ENCODE assay signal across 16 mouse cellular contexts in genomic region chr3:16071906-16072305, GRCm38 (mm10).
"Had no signal": no experiment of that assay in that cellular context is flagged by ENCODE, and none has a peak within 500 bp of the region (broad histone marks: within the 10 kb centered on the region; RNA-seq: fewer than 3 reads in every experiment).

No protein-coding gene starts in this region.

- H3K36me3 ChIP-seq: liver, embryonic 13.5 days; liver, embryonic 15.5 days; lung, embryonic 15.5 days; midbrain, embryonic 15.5 days; neural tube, embryonic 12.5 days had no signal

- H3K4me2 ChIP-seq: liver, embryonic 13.5 days; liver, embryonic 15.5 days; lung, embryonic 15.5 days; midbrain, embryonic 11.5 days; midbrain, embryonic 15.5 days; neural tube, embryonic 12.5 days had no signal

- DNase-seq: liver, embryonic 13.5 days; liver, postnatal 0 days; lung, adult 2 months; lung, postnatal 14 days; lung, postnatal 36 days; right cerebral cortex, postnatal 14 days; thymus, adult 18-20 months; thymus, postnatal 14 days; thymus, postnatal 36 days had no signal

- ATAC-seq: liver, postnatal 0 days; lung, postnatal 0 days; midbrain, embryonic 15.5 days had no signal

- H3K27ac ChIP-seq: liver, embryonic 13.5 days; liver, embryonic 15.5 days; lung, embryonic 15.5 days; macrophage; midbrain, embryonic 15.5 days; neural tube, embryonic 12.5 days had no signal

- H3K4me3 ChIP-seq: liver, embryonic 13.5 days; liver, embryonic 15.5 days; lung, embryonic 15.5 days; midbrain, embryonic 15.5 days; neural tube, embryonic 12.5 days had no signal

- H3K9me3 ChIP-seq: liver, embryonic 13.5 days; liver, embryonic 15.5 days; lung, embryonic 15.5 days; midbrain, embryonic 15.5 days; neural tube, embryonic 12.5 days had no signal

- H3K27me3 ChIP-seq: liver, embryonic 13.5 days; liver, embryonic 15.5 days; lung, embryonic 15.5 days; midbrain, embryonic 15.5 days; neural tube, embryonic 12.5 days had no signal

- H3K9ac ChIP-seq: liver, embryonic 13.5 days; liver, embryonic 15.5 days; liver, postnatal 0 days; lung, embryonic 15.5 days; midbrain, embryonic 15.5 days; neural tube, embryonic 12.5 days had no signal

- H3K4me1 ChIP-seq: liver, embryonic 13.5 days; liver, embryonic 15.5 days; lung, embryonic 15.5 days; midbrain, embryonic 15.5 days; neural tube, embryonic 12.5 days had no signal
